Mouse (Mus musculus) hindbrain, embryonic 11.5 days (tissue): Measurements from ENCODE around the gene Pmis2. TPM values are rescaled to one million over a fixed set of nuclear protein-coding genes. Genes with fewer than 3 reads are reported as not detected.
A peak's percentile ranks its signal among the peaks of the same experiment; 100 is the strongest.

Experiments used
- ATAC-seq: fragments of 200-750 bp; cut with Nextera tagmentation; 2 replicates; pipeline ENCODE4 v1.8.0; 2017; ENCODE audit warnings: mild to moderate bottlenecking, moderate TSS enrichment, moderate library complexity; ENCODE audit not compliant: low FRiP score
- DNase-seq: peaks from one replicate; pipeline ENCODE4 v3.0.0-alpha.2; 2015; ENCODE audit warnings: low spot score
- H3K27ac ChIP-seq: fragments of 300-500 bp; sonication (generic); 2 replicates; pipeline ENCODE4 v1.5.1; 2014; ENCODE audit warnings: mild to moderate bottlenecking, low read depth, low read length
- H3K27me3 ChIP-seq: fragments of 300-500 bp; sonication (generic); 2 replicates; pipeline ENCODE4 v1.6.1; 2014; ENCODE audit warnings: mild to moderate bottlenecking, low read length, moderate library complexity, mixed read lengths; ENCODE audit not compliant: control insufficient read depth, insufficient read depth
- H3K36me3 ChIP-seq: fragments of 300-500 bp; sonication (generic); 2 replicates; pipeline ENCODE4 v1.6.1; 2014; ENCODE audit warnings: mild to moderate bottlenecking, low read length, moderate library complexity, mixed read lengths; ENCODE audit not compliant: control insufficient read depth, insufficient read depth
- H3K4me1 ChIP-seq: fragments of 300-500 bp; sonication (generic); replicated peaks from 2 replicates; pipeline ENCODE4 v1.6.1; 2014; ENCODE audit warnings: low read length, mixed read lengths; ENCODE audit not compliant: control insufficient read depth, insufficient read depth
- H3K4me2 ChIP-seq: fragments of 300-500 bp; sonication (generic); replicated peaks from 2 replicates; pipeline ENCODE4 v1.6.1; 2014; ENCODE audit warnings: mild to moderate bottlenecking, low read depth, low read length
- H3K4me3 ChIP-seq: fragments of 300-500 bp; sonication (generic); 2 replicates; pipeline ENCODE4 v1.5.1; 2014; ENCODE audit warnings: low read depth, low read length
- H3K9ac ChIP-seq: fragments of 300-500 bp; sonication (generic); 2 replicates; pipeline ENCODE4 v1.6.1; 2014; ENCODE audit warnings: low read depth, low read length
- H3K9me3 ChIP-seq: fragments of 300-500 bp; sonication (generic); 2 replicates; pipeline ENCODE4 v1.6.1; 2016; ENCODE audit warnings: low read length; ENCODE audit not compliant: control insufficient read depth
- WGBS: fragments of 180-500 bp; shearing (Covaris S2); extraction: QIAGEN DNeasy Blood & Tissue Kit; methylation state at CpG from one replicate; pipeline ENCODE4 v1.1.7; 2014; 5-methylcytosine and 5-hydroxymethylcytosine counted together
- polyA plus RNA-seq: library from polyadenylated mRNA; unstranded; fragments of >200 nt; fragmentation: Nextera tagmentation; extraction: Ambion mirVana; gene quantifications from 2 replicates; pipeline ENCODE4 v1.2.1, GENCODE M21; 2014

The Pmis2 gene
- polyA plus RNA-seq, 1 experiment from 2014 or later: not detected

DNA sequence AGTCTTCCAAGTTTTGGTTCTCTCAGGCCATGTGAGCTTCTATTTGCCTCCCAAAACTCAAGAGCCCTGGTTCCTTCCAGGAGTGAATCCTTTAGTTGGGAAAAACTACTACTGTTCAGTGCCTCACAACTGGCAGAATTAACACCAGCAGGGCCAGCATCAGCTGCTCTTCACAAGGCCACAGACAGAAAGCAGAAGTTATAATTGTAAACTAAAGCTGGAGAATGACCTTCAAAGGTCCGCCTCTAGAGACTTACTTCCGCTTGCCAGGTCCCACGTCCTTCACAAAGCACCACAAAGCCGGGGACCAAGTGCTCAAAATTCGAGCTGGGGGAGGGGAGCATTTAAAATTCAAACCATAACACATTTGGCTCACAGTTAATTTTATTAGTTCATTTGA is 26.7 kb upstream of the Pmis2 start:
- no peak overlapping the region for H3K4me3 ChIP-seq
- no peak overlapping the region for H3K4me2 ChIP-seq
- no peak overlapping the region for H3K27ac ChIP-seq
- H3K36me3 ChIP-seq: no peaks in the 10 kb centered on the region
- no peak for DNase-seq
- no peak overlapping the region for H3K9ac ChIP-seq
- WGBS: 59% methylated on average over 5 of the region's 5 CpGs
- no peaks in the 10 kb centered on the region for H3K27me3 ChIP-seq
- no peak for ATAC-seq
- no peaks in the 10 kb centered on the region for H3K9me3 ChIP-seq
- H3K4me1 ChIP-seq: no peaks in the 10 kb centered on the region

DNA sequence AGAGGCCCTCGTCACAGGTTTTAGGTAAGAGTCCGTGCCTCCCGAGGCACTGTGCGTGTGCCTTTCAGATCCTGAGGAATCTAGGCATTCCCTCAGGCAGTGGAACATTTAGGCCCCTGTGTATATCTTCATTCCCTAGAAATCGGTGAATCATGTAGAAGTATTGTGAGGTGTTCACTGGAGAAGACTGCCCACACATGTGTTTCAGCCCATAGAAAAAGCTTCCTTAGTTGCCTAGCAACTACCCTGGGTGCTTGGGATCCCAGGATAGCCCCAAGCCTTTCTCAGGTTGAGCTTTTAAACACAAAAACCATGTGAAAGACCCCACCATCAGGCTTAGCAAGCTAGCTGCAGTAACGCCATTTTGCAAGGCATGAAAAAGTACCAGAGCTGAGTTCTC is 16.9 kb upstream of the Pmis2 start:
- no peak for ATAC-seq
- DNase-seq: peak; percentile 5
- Histone ChIP-seq H3K27me3 (peaks cover 9% of the 10 kb centered on the region; the same call in 1 of the 2 replicates), H3K36me3 (no peaks in the 10 kb centered on the region), H3K9me3 (no peaks in the 10 kb centered on the region), H3K9ac (no peak overlapping the region), H3K4me1 (no peaks in the 10 kb centered on the region), H3K4me3 (no peak overlapping the region), H3K27ac (no peak overlapping the region), H3K4me2 (no peak overlapping the region)
- 76% methylated on average over 6 of the region's 6 CpGs for WGBS

DNA sequence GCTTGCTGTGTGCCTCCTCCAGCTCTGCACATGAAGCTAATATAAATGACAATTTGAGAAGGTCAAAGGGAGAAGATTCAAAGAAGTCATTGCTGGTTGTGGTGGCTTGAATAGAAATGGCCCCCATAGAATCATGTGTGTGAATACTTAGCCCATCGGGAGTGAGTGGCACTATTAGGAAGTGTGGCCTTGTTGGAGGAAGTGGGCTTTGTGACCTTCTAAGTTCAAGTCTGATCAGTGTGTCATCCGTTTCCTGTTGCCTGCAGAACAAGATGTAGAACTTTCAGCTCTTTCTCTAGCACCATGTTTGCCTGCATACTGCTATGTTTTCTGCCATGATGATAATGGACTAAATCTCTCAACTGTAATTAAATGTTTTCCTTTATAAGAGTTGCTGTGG is 12.0 kb upstream of the Pmis2 start:
- no peaks in the 10 kb centered on the region for H3K36me3 ChIP-seq
- H3K4me1 ChIP-seq: no peaks in the 10 kb centered on the region
- peaks cover 9% of the 10 kb centered on the region; the same call in 1 of the 2 replicates for H3K27me3 ChIP-seq
- H3K9ac ChIP-seq: no peak overlapping the region
- DNase-seq: no peak
- ATAC-seq: no peak
- no peak overlapping the region for H3K4me3 ChIP-seq
- no peak overlapping the region for H3K27ac ChIP-seq
- no peaks in the 10 kb centered on the region for H3K9me3 ChIP-seq
- H3K4me2 ChIP-seq: no peak overlapping the region
- 79% methylated on average over 2 of the region's 2 CpGs for WGBS

DNA sequence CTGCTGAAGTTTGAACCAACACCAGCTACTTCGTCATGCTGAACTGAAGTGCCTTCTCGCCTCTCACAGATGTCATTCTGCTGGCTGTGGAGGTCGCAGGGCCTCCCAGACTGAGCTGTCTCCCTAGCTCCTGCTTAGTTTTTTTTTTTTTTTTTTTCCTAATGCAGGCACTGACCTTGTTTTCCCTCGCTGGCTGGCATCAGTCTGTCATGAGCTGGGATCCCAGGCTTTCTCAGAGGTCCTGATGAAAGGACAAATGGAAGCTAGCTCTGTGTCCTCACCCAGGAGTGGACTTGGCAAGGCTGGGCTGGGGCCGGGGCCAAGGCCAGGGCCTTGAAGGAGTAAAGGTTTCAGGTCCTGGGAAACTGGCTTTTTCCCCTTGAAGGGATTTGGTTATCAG is 10.5 kb upstream of the Pmis2 start:
- no peak for ATAC-seq
- DNase-seq: no peak
- Histone ChIP-seq H3K36me3 (no peaks in the 10 kb centered on the region), H3K27me3 (no peaks in the 10 kb centered on the region), H3K4me3 (no peak overlapping the region), H3K4me1 (no peaks in the 10 kb centered on the region), H3K27ac (no peak overlapping the region), H3K9ac (no peak overlapping the region), H3K4me2 (no peak overlapping the region), H3K9me3 (no peaks in the 10 kb centered on the region)
- WGBS: 68% methylated on average over 5 of the region's 5 CpGs

DNA sequence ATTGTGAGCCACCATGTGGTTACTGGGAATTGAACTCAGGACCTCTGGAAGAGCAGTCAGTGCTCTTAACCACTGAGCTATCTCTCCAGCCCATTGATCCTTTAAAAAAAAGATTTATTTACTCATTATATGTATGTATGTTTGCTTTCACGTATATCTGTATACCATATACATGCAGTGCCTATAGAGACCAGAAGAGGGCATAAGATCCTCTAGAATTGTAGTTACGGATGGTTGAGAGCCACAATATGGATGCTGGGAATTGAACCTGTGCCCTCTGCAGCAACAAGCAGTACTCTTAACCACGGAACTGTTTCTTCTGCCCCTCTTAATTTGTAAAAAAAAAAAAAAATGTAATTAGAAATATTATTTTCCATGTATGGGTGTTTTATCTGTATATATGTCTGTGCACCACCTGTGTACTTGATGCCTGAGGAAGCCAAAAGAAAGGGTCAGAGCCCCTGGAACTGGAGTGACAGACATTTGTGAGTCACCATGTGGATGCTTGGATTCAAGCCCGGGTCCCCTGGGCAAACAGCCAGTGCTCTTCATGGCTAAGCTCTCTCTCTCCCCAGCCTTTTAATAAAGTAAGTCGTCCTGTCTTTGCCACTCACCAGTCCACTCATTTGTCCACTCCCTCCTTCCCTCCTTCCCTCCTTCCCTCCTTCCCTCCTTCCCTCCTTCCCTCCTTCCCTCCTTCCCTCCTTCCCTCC is 7.0 kb upstream of the Pmis2 start:
- DNase-seq (no peak), ATAC-seq (no peak)
- 73% methylated on average over 5 of the region's 5 CpGs for WGBS
- no peaks in the 10 kb centered on the region for H3K4me1 ChIP-seq
- H3K9me3 ChIP-seq: no peaks in the 10 kb centered on the region
- no peak overlapping the region for H3K4me3 ChIP-seq
- H3K27me3 ChIP-seq: no peaks in the 10 kb centered on the region
- no peak overlapping the region for H3K9ac ChIP-seq
- H3K4me2 ChIP-seq: no peak overlapping the region
- H3K27ac ChIP-seq: no peak overlapping the region
- H3K36me3 ChIP-seq: no peaks in the 10 kb centered on the region

DNA sequence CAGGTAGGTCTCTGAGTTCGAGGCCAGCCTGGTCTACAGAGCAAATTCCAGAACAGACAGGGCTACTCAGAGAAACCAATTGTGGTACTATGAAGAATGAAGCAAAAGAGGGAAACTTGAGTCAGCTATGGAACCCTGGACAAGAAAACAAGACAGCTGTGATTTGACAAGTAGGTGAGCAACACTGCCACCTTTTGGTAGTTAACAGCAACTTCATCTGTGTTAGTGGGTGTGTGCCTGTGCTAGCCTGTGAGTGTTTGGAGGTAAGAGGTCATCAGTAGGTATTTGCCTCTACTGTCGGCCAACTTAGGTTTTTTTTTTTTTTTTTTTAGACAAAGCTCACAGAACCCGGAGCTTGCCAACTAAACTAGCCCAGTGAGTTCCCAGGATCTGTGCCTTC is 2.2 kb downstream of the Pmis2 start:
- Histone ChIP-seq H3K4me3 (no peak overlapping the region), H3K9ac (no peak overlapping the region), H3K4me2 (no peak overlapping the region), H3K4me1 (no peaks in the 10 kb centered on the region), H3K36me3 (no peaks in the 10 kb centered on the region), H3K9me3 (no peaks in the 10 kb centered on the region), H3K27ac (no peak overlapping the region), H3K27me3 (no peaks in the 10 kb centered on the region)
- ATAC-seq (no peak), DNase-seq (peak; percentile 28)
- WGBS: 49% methylated on average over 3 of the region's 3 CpGs

GRCm38 (mm10) chr7:30665321-30665720 is 6.1 kb downstream of the Pmis2 start:
- H3K27me3 ChIP-seq: no peaks in the 10 kb centered on the region
- peak overlapping the region; percentile 62 for H3K9ac ChIP-seq
- H3K4me3 ChIP-seq: peak overlapping the region; percentile 56
- H3K27ac ChIP-seq: no peak overlapping the region
- DNase-seq (peak; percentile 32), ATAC-seq (peak; percentile 67)
- H3K36me3 ChIP-seq: peaks cover 2% of the 10 kb centered on the region; the same call in 1 of the 2 replicates
- no peaks in the 10 kb centered on the region for H3K4me1 ChIP-seq
- 7% methylated on average over 11 of the region's 11 CpGs for WGBS
- no peaks in the 10 kb centered on the region for H3K9me3 ChIP-seq
- H3K4me2 ChIP-seq: peak overlapping the region; percentile 81

GRCm38 (mm10) chr7:30664529-30665200 is 6.7 kb downstream of the Pmis2 start, which contains the start of gene Haus5:
Gene Haus5, minus strand, starts transcription at chr7:30664994.
- 1% methylated on average over 34 of the region's 34 CpGs for WGBS
- Histone ChIP-seq H3K27ac (no peak within 1 kb of the TSS), H3K9ac (peak within 1 kb of the TSS; percentile 62)

More at GRCm38 (mm10) chr7:30664529-30665200, 6.7 kb downstream of the Pmis2 start, which contains the start of gene Haus5:
- peaks cover 2% of the 10 kb centered on the region; the same call in 1 of the 2 replicates for H3K36me3 ChIP-seq
- H3K4me3 ChIP-seq: peak within 1 kb of the TSS; percentile 56
- no peaks in the 10 kb centered on the region for H3K9me3 ChIP-seq
- H3K4me1 ChIP-seq: no peaks in the 10 kb centered on the region
- DNase-seq (peak; percentile 97), ATAC-seq (peak; percentile 92)
- H3K27me3 ChIP-seq: no peaks in the 10 kb centered on the region
- H3K4me2 ChIP-seq: peak within 1 kb of the TSS; percentile 81
